In the genomic region with DNA sequence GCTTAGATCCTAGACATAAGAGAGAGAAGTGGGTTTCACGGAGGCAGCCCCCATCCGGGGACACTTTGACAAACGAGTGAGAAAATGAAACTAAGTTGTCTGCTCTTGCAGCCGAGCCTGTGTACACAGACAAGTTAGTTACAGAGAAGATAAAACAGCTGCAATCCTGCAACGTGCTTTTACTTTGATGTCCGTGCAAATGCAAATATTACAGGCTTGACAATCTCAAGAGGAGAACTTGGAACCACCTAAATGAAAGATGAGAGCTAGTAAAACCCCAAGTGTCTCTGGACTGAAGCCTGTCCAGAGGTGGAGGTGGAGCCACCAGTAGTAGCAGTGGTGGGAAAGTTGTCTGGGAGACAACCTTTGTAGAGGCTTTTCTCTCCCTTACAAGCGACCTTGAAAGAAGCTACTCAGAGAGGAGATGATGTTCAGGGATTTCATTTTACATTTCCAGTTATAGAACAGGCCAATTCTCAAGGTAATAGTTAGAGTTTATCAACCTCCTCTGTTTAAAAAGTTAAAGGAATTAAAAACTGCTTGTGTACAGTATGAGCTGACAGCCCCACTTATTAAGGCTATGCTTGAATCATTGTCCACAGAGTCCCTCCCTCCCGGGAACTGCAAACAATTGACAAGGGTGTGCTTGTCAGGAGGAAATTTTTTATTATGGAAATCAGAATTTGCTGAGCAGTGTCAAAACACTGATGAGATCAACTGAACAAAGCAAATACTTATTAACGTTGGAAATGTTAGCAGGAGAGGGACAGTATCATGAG, we compare ENCODE assay signal across 7 mouse cellular contexts.
DNase-seq lines count a peak whose midpoint lies in the region; ATAC-seq lines count a peak whose summit lies in the region.

No protein-coding gene starts in this region.

- WGBS in heart, embryonic 13.5 days = 45% methylated on average over 9 of the region's 9 CpGs

- intact Hi-C loops in left cerebral cortex, postnatal 36 days (cut with DNase I) = no loop called here

- H3K9me3 ChIP-seq in heart, embryonic 13.5 days = no peaks in the 10 kb centered on the region

- peak overlapping the region; percentile 36 for H3K4me3 ChIP-seq in heart, embryonic 13.5 days

- H3K4me1 ChIP-seq in heart, embryonic 13.5 days = 0 out of 2 replicates have a peak, but pooled peaks cover 12% of the 10 kb centered on the region

- peak overlapping the region; percentile 55 for H3K9ac ChIP-seq in heart, embryonic 13.5 days

- H3K36me3 ChIP-seq in heart, embryonic 13.5 days = no peaks in the 10 kb centered on the region

- H3K4me2 ChIP-seq in heart, embryonic 13.5 days = peak overlapping the region; percentile 63

- peak; percentile 18 for DNase-seq in 3T3-L1 (ENCODE audit: low read depth, low spot score)
- DNase-seq in B cell, adult 2 months = peak; percentile 21 to 27
- DNase-seq in testis, postnatal 14 days (ENCODE audit: low spot score) = no peak
- DNase-seq in left cerebral cortex, postnatal 36 days (ENCODE audit: low spot score in 2 of 2) = no peak
- no peak for DNase-seq in gastrocnemius, postnatal 25 days

- 0 out of 2 replicates have a peak overlapping the region, but pooled peaks have one; percentile 8 for H3K27ac ChIP-seq in heart, embryonic 13.5 days (replicated peaks)

- ATAC-seq in heart, embryonic 13.5 days (ENCODE audit: extremely low read depth, insufficient number of reproducible peaks, low FRiP score, low TSS enrichment) = no peak; the same call in 1 of the 2 replicates
- peak; percentile 49; the same call in 1 of the 2 replicates for ATAC-seq in megakaryocyte, adult 5-6 weeks (ENCODE audit: poor library complexity, severe bottlenecking)

- H3K27me3 ChIP-seq in heart, embryonic 13.5 days (replicated peaks) = no peaks in the 10 kb centered on the region

Comparison
In these comparisons a context has a peak if more than half of its experiments do, and no peak if none do; other contexts are left out.
1. DNase-seq: peak in 3T3-L1 (single experiment) and B cell, adult 2 months (2 of 2); none in testis, postnatal 14 days (single experiment), left cerebral cortex, postnatal 36 days (0 of 2) and gastrocnemius, postnatal 25 days (single experiment).